Mouse (Mus musculus) hindbrain, embryonic 15.5 days (tissue): Measurements from ENCODE around the gene Gm20403. TPM values are rescaled to one million over a fixed set of nuclear protein-coding genes. Genes with fewer than 3 reads are reported as not detected.
A peak's percentile ranks its signal among the peaks of the same experiment; 100 is the strongest.

Experiments used
- ATAC-seq: fragments of 200-750 bp; cut with Nextera tagmentation; 2 replicates; pipeline ENCODE4 v1.8.0; 2017; ENCODE audit warnings: low read depth, moderate number of reproducible peaks, moderate TSS enrichment; ENCODE audit not compliant: low FRiP score
- H3K27ac ChIP-seq: fragments of 300-500 bp; sonication (generic); replicated peaks from 2 replicates; pipeline ENCODE4 v1.5.1; 2015; ENCODE audit warnings: mild to moderate bottlenecking, inconsistent platforms
- H3K27me3 ChIP-seq: fragments of 300-500 bp; sonication (generic); 2 replicates; pipeline ENCODE4 v1.6.1; 2015; ENCODE audit warnings: control low read depth, inconsistent platforms
- H3K36me3 ChIP-seq: fragments of 300-500 bp; sonication (generic); 2 replicates; pipeline ENCODE4 v1.6.1; 2015; ENCODE audit warnings: control low read depth, inconsistent platforms
- H3K4me1 ChIP-seq: fragments of 300-500 bp; sonication (generic); replicated peaks from 2 replicates; pipeline ENCODE4 v1.6.1; 2015; ENCODE audit warnings: control low read depth, inconsistent platforms
- H3K4me2 ChIP-seq: fragments of 300-500 bp; sonication (generic); 2 replicates; pipeline ENCODE4 v1.6.1; 2015; ENCODE audit warnings: moderate library complexity, mild to moderate bottlenecking, inconsistent platforms
- H3K4me3 ChIP-seq: fragments of 300-500 bp; sonication (generic); 2 replicates; pipeline ENCODE4 v1.5.1; 2015; ENCODE audit warnings: mild to moderate bottlenecking, inconsistent platforms
- H3K9ac ChIP-seq: fragments of 300-500 bp; sonication (generic); 2 replicates; pipeline ENCODE4 v1.6.1; 2015; ENCODE audit warnings: inconsistent platforms
- H3K9me3 ChIP-seq: fragments of 300-500 bp; sonication (generic); 2 replicates; pipeline ENCODE4 v1.6.1; 2016; ENCODE audit warnings: control low read depth, inconsistent platforms
- WGBS: fragments of 180-500 bp; shearing (Covaris S2); methylation state at CpG from one replicate; pipeline ENCODE4 v1.1.7; 2015; 5-methylcytosine and 5-hydroxymethylcytosine counted together
- polyA plus RNA-seq: library from polyadenylated mRNA; unstranded; fragments of >200 nt; fragmentation: Nextera tagmentation; extraction: Ambion mirVana; gene quantifications from 2 replicates; pipeline ENCODE4 v1.2.1, GENCODE M21; 2015

Gm20403 gene
- polyA plus RNA-seq, 1 experiment from 2014 or later: not detected

- H3K27me3 ChIP-seq: no peaks in the 10 kb centered on the region
- H3K9me3 ChIP-seq: no peaks in the 10 kb centered on the region
- no peak overlapping the region for H3K27ac ChIP-seq
- ATAC-seq: no peak
- H3K4me2 ChIP-seq: no peak overlapping the region
- no peak overlapping the region for H3K9ac ChIP-seq
- peaks cover 9% of the 10 kb centered on the region for H3K4me1 ChIP-seq
- WGBS: 81% methylated on average over 2 of the region's 2 CpGs
- H3K4me3 ChIP-seq: no peak overlapping the region
- H3K36me3 ChIP-seq: no peaks in the 10 kb centered on the region
These were observed 827 bp upstream of the Gm20403 start for GRCm38 (mm10) chr12:54987156-54987555.

GRCm38 (mm10) chr12:54985257-54986051 is 875 bp downstream of the Gm20403 start:
- Histone ChIP-seq H3K27ac (peak overlapping the region; percentile 79), H3K4me2 (peak overlapping the region; percentile 99), H3K27me3 (no peaks in the 10 kb centered on the region), H3K36me3 (no peaks in the 10 kb centered on the region), H3K9ac (peak overlapping the region; percentile 62), H3K4me1 (peaks cover 9% of the 10 kb centered on the region), H3K9me3 (no peaks in the 10 kb centered on the region), H3K4me3 (peak overlapping the region; percentile 69)
- ATAC-seq: peak; percentile 74
- WGBS: under 1% methylated on average over 77 of the region's 117 CpGs

GRCm38 (mm10) chr12:54984701-54985256 is 1.6 kb downstream of the Gm20403 start:
- peak overlapping the region; percentile 62 for H3K9ac ChIP-seq
- H3K27ac ChIP-seq: peak overlapping the region; percentile 79

GRCm38 (mm10) chr12:54982935-54983715 is 3.2 kb downstream of the Gm20403 start:
- Histone ChIP-seq H3K9me3 (no peaks in the 10 kb centered on the region), H3K27ac (no peak overlapping the region), H3K9ac (no peak overlapping the region), H3K4me2 (no peak overlapping the region), H3K4me1 (peaks cover 9% of the 10 kb centered on the region), H3K4me3 (no peak overlapping the region), H3K36me3 (no peaks in the 10 kb centered on the region), H3K27me3 (no peaks in the 10 kb centered on the region)
- 74% methylated on average over 7 of the region's 7 CpGs for WGBS
- ATAC-seq: no peak

More at GRCm38 (mm10) chr12:54984701-54985256, 1.6 kb downstream of the Gm20403 start:
- H3K27me3 ChIP-seq: no peaks in the 10 kb centered on the region
- H3K36me3 ChIP-seq: no peaks in the 10 kb centered on the region
- H3K4me1 ChIP-seq: peaks cover 9% of the 10 kb centered on the region
- peak; percentile 83 for ATAC-seq
- under 1% methylated on average over 41 of the region's 42 CpGs for WGBS
- peak overlapping the region; percentile 69 for H3K4me3 ChIP-seq
- no peaks in the 10 kb centered on the region for H3K9me3 ChIP-seq
- H3K4me2 ChIP-seq: peak overlapping the region; percentile 99

- no peak overlapping the region for H3K4me2 ChIP-seq
- H3K9ac ChIP-seq: no peak overlapping the region
- no peak for ATAC-seq
- 75% methylated on average over 6 of the region's 6 CpGs for WGBS
- no peak overlapping the region for H3K27ac ChIP-seq
- H3K9me3 ChIP-seq: no peaks in the 10 kb centered on the region
- no peaks in the 10 kb centered on the region for H3K27me3 ChIP-seq
- peaks cover 9% of the 10 kb centered on the region for H3K4me1 ChIP-seq
- H3K4me3 ChIP-seq: no peak overlapping the region
- H3K36me3 ChIP-seq: no peaks in the 10 kb centered on the region
These were observed 4.4 kb downstream of the Gm20403 start for GRCm38 (mm10) chr12:54981962-54982361.

GRCm38 (mm10) chr12:54980939-54981338 is 5.4 kb downstream of the Gm20403 start:
- no peak overlapping the region for H3K4me3 ChIP-seq
- no peaks in the 10 kb centered on the region for H3K27me3 ChIP-seq
- H3K9me3 ChIP-seq: no peaks in the 10 kb centered on the region
- no peak overlapping the region for H3K27ac ChIP-seq
- H3K4me1 ChIP-seq: peaks cover 9% of the 10 kb centered on the region
- no peak overlapping the region for H3K9ac ChIP-seq
- WGBS: 85% methylated on average over 5 of the region's 5 CpGs
- no peak overlapping the region for H3K4me2 ChIP-seq
- no peak for ATAC-seq
- H3K36me3 ChIP-seq: no peaks in the 10 kb centered on the region

- no peak overlapping the region for H3K4me2 ChIP-seq
- no peaks in the 10 kb centered on the region for H3K9me3 ChIP-seq
- no peak overlapping the region for H3K4me3 ChIP-seq
- peaks cover 9% of the 10 kb centered on the region for H3K4me1 ChIP-seq
- WGBS: 76% methylated on average over 6 of the region's 6 CpGs
- ATAC-seq: no peak
- H3K36me3 ChIP-seq: no peaks in the 10 kb centered on the region
- no peaks in the 10 kb centered on the region for H3K27me3 ChIP-seq
- H3K9ac ChIP-seq: no peak overlapping the region
- no peak overlapping the region for H3K27ac ChIP-seq
These were observed 5.8 kb downstream of the Gm20403 start for GRCm38 (mm10) chr12:54980532-54980931.

- Histone ChIP-seq H3K36me3 (no peaks in the 10 kb centered on the region), H3K27ac (no peak overlapping the region), H3K4me2 (no peak overlapping the region), H3K27me3 (no peaks in the 10 kb centered on the region), H3K4me1 (no peaks in the 10 kb centered on the region), H3K9me3 (no peaks in the 10 kb centered on the region), H3K4me3 (no peak overlapping the region), H3K9ac (no peak overlapping the region)
- ATAC-seq: no peak
- WGBS: 80% methylated on average over 3 of the region's 3 CpGs
These were observed 17.3 kb downstream of the Gm20403 start for GRCm38 (mm10) chr12:54969033-54969432.

GRCm38 (mm10) chr12:54965532-54966160 is 20.7 kb downstream of the Gm20403 start:
- H3K4me2 ChIP-seq: no peak overlapping the region
- WGBS: 97% methylated on average over 4 of the region's 4 CpGs

GRCm38 (mm10) chr12:54959569-54959968 is 26.8 kb downstream of the Gm20403 start:
- ATAC-seq: no peak
- H3K9me3 ChIP-seq: no peaks in the 10 kb centered on the region
- WGBS: 73% methylated on average over 2 of the region's 2 CpGs
- H3K4me1 ChIP-seq: no peaks in the 10 kb centered on the region
- H3K27me3 ChIP-seq: no peaks in the 10 kb centered on the region
- H3K4me2 ChIP-seq: no peak overlapping the region
- H3K9ac ChIP-seq: no peak overlapping the region
- no peaks in the 10 kb centered on the region for H3K36me3 ChIP-seq
- no peak overlapping the region for H3K4me3 ChIP-seq
- H3K27ac ChIP-seq: no peak overlapping the region

More at GRCm38 (mm10) chr12:54965532-54966160, 20.7 kb downstream of the Gm20403 start:
- Histone ChIP-seq H3K4me1 (no peaks in the 10 kb centered on the region), H3K36me3 (no peaks in the 10 kb centered on the region), H3K4me3 (no peak overlapping the region), H3K9me3 (no peaks in the 10 kb centered on the region), H3K9ac (no peak overlapping the region), H3K27ac (no peak overlapping the region), H3K27me3 (no peaks in the 10 kb centered on the region)
- ATAC-seq: no peak

- Histone ChIP-seq H3K36me3 (no peaks in the 10 kb centered on the region), H3K9ac (no peak overlapping the region), H3K4me1 (no peaks in the 10 kb centered on the region), H3K4me3 (no peak overlapping the region), H3K4me2 (no peak overlapping the region), H3K27me3 (no peaks in the 10 kb centered on the region), H3K9me3 (no peaks in the 10 kb centered on the region), H3K27ac (no peak overlapping the region)
- WGBS: 90% methylated on average over 2 of the region's 2 CpGs
- no peak for ATAC-seq
These were observed 29.4 kb downstream of the Gm20403 start for GRCm38 (mm10) chr12:54956974-54957373.
